Comparison of ENCODE assay signal across 10 mouse cellular contexts in genomic region chr7:81132851-81133279, GRCm38 (mm10). TPM values are rescaled to one million over a fixed set of nuclear protein-coding genes. Genes with fewer than 3 reads are reported as not detected.
DNase-seq lines count a peak whose midpoint lies in the region; ATAC-seq and TF ChIP-seq lines count a peak whose summit lies in the region.
"Had no signal": no experiment of that assay in that cellular context is flagged by ENCODE, and none has a peak within 500 bp of the region (broad histone marks: within the 10 kb centered on the region; RNA-seq: fewer than 3 reads in every experiment).

No protein-coding gene starts in this region.

- no peak for TF ChIP-seq CTCF in intestine, postnatal 0 days (IDR thresholded peaks at IDR 0.05; ENCODE audit: low read depth)

- whole genome bisulfite sequencing in intestine, embryonic 15.5 days: 22% methylated on average over 2 of the region's 2 CpGs
- 49% methylated on average over 2 of the region's 2 CpGs for WGBS in intestine, postnatal 0 days
- 29% methylated on average over 2 of the region's 2 CpGs for WGBS in embryonic facial prominence, embryonic 15.5 days
- 4% methylated on average over 2 of the region's 2 CpGs for WGBS in forebrain, embryonic 11.5 days

- intact Hi-C loops in heart, postnatal 25 days (cut with DNase I): no loop called here

- H3K9me3 ChIP-seq in intestine, embryonic 15.5 days: no peaks in the 10 kb centered on the region
- H3K9me3 ChIP-seq in intestine, postnatal 0 days (ENCODE audit: control insufficient read depth): no peaks in the 10 kb centered on the region
- peaks cover 6% of the 10 kb centered on the region; the same call in 1 of the 2 replicates for H3K9me3 ChIP-seq in embryonic facial prominence, embryonic 15.5 days (replicated peaks)
- no peaks in the 10 kb centered on the region for H3K9me3 ChIP-seq in forebrain, embryonic 11.5 days (ENCODE audit: control insufficient read depth, low read length)
- H3K9me3 ChIP-seq: hindbrain, embryonic 15.5 days had no signal

- H3K27me3 ChIP-seq in intestine, embryonic 15.5 days (replicated peaks): no peaks in the 10 kb centered on the region
- no peaks in the 10 kb centered on the region for H3K27me3 ChIP-seq in intestine, postnatal 0 days (replicated peaks; ENCODE audit: control insufficient read depth, insufficient read depth, low read length)
- H3K27me3 ChIP-seq in embryonic facial prominence, embryonic 15.5 days: no peaks in the 10 kb centered on the region
- H3K27me3 ChIP-seq in forebrain, embryonic 11.5 days (ENCODE audit: control insufficient read depth, insufficient read depth, low read length): no peaks in the 10 kb centered on the region
- H3K27me3 ChIP-seq: hindbrain, embryonic 15.5 days had no signal

- no peak overlapping the region for H3K9ac ChIP-seq in intestine, embryonic 15.5 days
- no peak overlapping the region for H3K9ac ChIP-seq in intestine, postnatal 0 days (ENCODE audit: low read depth, low read length)
- no peak overlapping the region for H3K9ac ChIP-seq in embryonic facial prominence, embryonic 15.5 days
- no peak overlapping the region for H3K9ac ChIP-seq in forebrain, embryonic 11.5 days (ENCODE audit: low read length)
- H3K9ac ChIP-seq: hindbrain, embryonic 15.5 days had no signal

- peak; percentile 65 for DNase-seq in heart, postnatal 25 days (ENCODE audit: low spot score)
- peak; percentile 48 for DNase-seq in lung, postnatal 14 days
- no peak for DNase-seq in forebrain, embryonic 11.5 days (ENCODE audit: low spot score)
- no peak for DNase-seq in urinary bladder, postnatal 25 days (ENCODE audit: low spot score)
- DNase-seq: cerebellum, adult 2 months had no signal

- H3K4me2 ChIP-seq in intestine, embryonic 15.5 days (replicated peaks): no peak overlapping the region
- no peak overlapping the region for H3K4me2 ChIP-seq in intestine, postnatal 0 days (replicated peaks; ENCODE audit: low read depth)
- H3K4me2 ChIP-seq in embryonic facial prominence, embryonic 15.5 days (replicated peaks): no peak overlapping the region
- no peak overlapping the region for H3K4me2 ChIP-seq in forebrain, embryonic 11.5 days (ENCODE audit: low read depth, low read length, severe bottlenecking)
- H3K4me2 ChIP-seq: hindbrain, embryonic 15.5 days had no signal

- no peak overlapping the region for H3K27ac ChIP-seq in intestine, embryonic 15.5 days
- H3K27ac ChIP-seq in intestine, postnatal 0 days (ENCODE audit: low read depth, low read length): no peak overlapping the region
- no peak overlapping the region for H3K27ac ChIP-seq in embryonic facial prominence, embryonic 15.5 days (replicated peaks)
- no peak overlapping the region for H3K27ac ChIP-seq in forebrain, embryonic 11.5 days (ENCODE audit: low read depth, low read length)
- H3K27ac ChIP-seq: hindbrain, embryonic 15.5 days had no signal

- H3K36me3 ChIP-seq in intestine, embryonic 15.5 days: no peaks in the 10 kb centered on the region
- H3K36me3 ChIP-seq in intestine, postnatal 0 days (ENCODE audit: control insufficient read depth, insufficient read depth): no peaks in the 10 kb centered on the region
- H3K36me3 ChIP-seq in embryonic facial prominence, embryonic 15.5 days: no peaks in the 10 kb centered on the region
- H3K36me3 ChIP-seq in forebrain, embryonic 11.5 days (ENCODE audit: control insufficient read depth, insufficient read depth, low read length): no peaks in the 10 kb centered on the region
- H3K36me3 ChIP-seq: hindbrain, embryonic 15.5 days had no signal

- H3K4me1 ChIP-seq in intestine, embryonic 15.5 days (replicated peaks): peaks cover 17% of the 10 kb centered on the region
- no peaks in the 10 kb centered on the region for H3K4me1 ChIP-seq in intestine, postnatal 0 days (replicated peaks; ENCODE audit: control insufficient read depth, insufficient read depth, low read length)
- H3K4me1 ChIP-seq in embryonic facial prominence, embryonic 15.5 days: peaks cover 19% of the 10 kb centered on the region
- H3K4me1 ChIP-seq in forebrain, embryonic 11.5 days (replicated peaks; ENCODE audit: control insufficient read depth, insufficient read depth, low read length): no peaks in the 10 kb centered on the region

- ATAC-seq in intestine, embryonic 15.5 days: peak; percentile 37
- ATAC-seq in intestine, postnatal 0 days: no peak
- ATAC-seq in embryonic facial prominence, embryonic 15.5 days (ENCODE audit: insufficient number of reproducible peaks, low FRiP score, low TSS enrichment, low read depth): peak; percentile 42; the same call in 1 of the 2 replicates
- no peak for ATAC-seq in forebrain, embryonic 11.5 days (replicated peaks; ENCODE audit: low FRiP score)
- ATAC-seq in megakaryocyte-erythroid progenitor cell, adult 5-6 weeks (replicated peaks; ENCODE audit: low FRiP score, low TSS enrichment, poor library complexity, severe bottlenecking): no peak

- no peak overlapping the region for H3K4me3 ChIP-seq in intestine, embryonic 15.5 days (replicated peaks)
- no peak overlapping the region for H3K4me3 ChIP-seq in intestine, postnatal 0 days (ENCODE audit: low read depth, low read length)
- H3K4me3 ChIP-seq in embryonic facial prominence, embryonic 15.5 days (replicated peaks): no peak overlapping the region
- no peak overlapping the region for H3K4me3 ChIP-seq in forebrain, embryonic 11.5 days (ENCODE audit: low read depth, low read length)
- H3K4me3 ChIP-seq: hindbrain, embryonic 15.5 days had no signal

RNA-seq across cellular contexts. Expression of gene Slc28a1, which starts 18.3 kb away (rescaled TPM):
- polyA plus RNA-seq in intestine, embryonic 15.5 days (2015; fragmentation: Nextera tagmentation; extraction: Ambion mirVana): 5.1 and 6.9 TPM in 2 replicates
- 0.59 and 1.0 TPM in 2 replicates for polyA plus RNA-seq in intestine, postnatal 0 days (2015; fragmentation: Nextera tagmentation; extraction: Ambion mirVana)
- polyA plus RNA-seq in embryonic facial prominence, embryonic 15.5 days (2015; fragmentation: Nextera tagmentation; extraction: Ambion mirVana): 0.09 TPM in 1 of 2 replicates, not detected in the other
- total RNA-seq in heart, postnatal 25 days (2021): under 1 TPM; 0.10 to 0.11 TPM
- not detected in 2 replicates for polyA plus RNA-seq in forebrain, embryonic 11.5 days (2014; fragmentation: Nextera tagmentation; extraction: Ambion mirVana)
- not detected in 2 replicates for total RNA-seq in megakaryocyte-erythroid progenitor cell, adult 5-6 weeks (2014; fragmentation: Nextera tagmentation)
- not detected in 2 replicates for total RNA-seq in megakaryocyte-erythroid progenitor cell, adult 5-6 weeks (2017)
- polyA plus RNA-seq: hindbrain, embryonic 15.5 days had no signal

Comparison
In these comparisons a context has a peak if more than half of its experiments do, and no peak if none do; other contexts are left out.
1. ATAC-seq: peak in intestine, embryonic 15.5 days (single experiment) and embryonic facial prominence, embryonic 15.5 days (single experiment); none in intestine, postnatal 0 days (single experiment), forebrain, embryonic 11.5 days (single experiment) and megakaryocyte-erythroid progenitor cell, adult 5-6 weeks (single experiment).
2. DNase-seq: peak in heart, postnatal 25 days (single experiment) and lung, postnatal 14 days (single experiment); none in forebrain, embryonic 11.5 days (single experiment) and urinary bladder, postnatal 25 days (single experiment).